Mouse (Mus musculus) cortical plate, adult 2 months (tissue): ENCODE measurements around the gene Bptf.

Experiments used
- CTCF ChIP-seq: fragments of 200-500 bp; IDR thresholded peaks from 2 replicates; pipeline ENCODE4 v1.5.1; 2011; ENCODE audit warnings: mild to moderate bottlenecking, control low read depth, low read length; ENCODE audit not compliant: insufficient read depth; ENCODE audit errors: extremely low read depth
- POLR2A ChIP-seq: fragments of 200-500 bp; IDR thresholded peaks from 2 replicates; pipeline ENCODE4 v1.6.1; 2011; ENCODE audit warnings: mild to moderate bottlenecking, low read length, control low read depth; ENCODE audit not compliant: insufficient read depth; ENCODE audit errors: extremely low read depth

DNA sequence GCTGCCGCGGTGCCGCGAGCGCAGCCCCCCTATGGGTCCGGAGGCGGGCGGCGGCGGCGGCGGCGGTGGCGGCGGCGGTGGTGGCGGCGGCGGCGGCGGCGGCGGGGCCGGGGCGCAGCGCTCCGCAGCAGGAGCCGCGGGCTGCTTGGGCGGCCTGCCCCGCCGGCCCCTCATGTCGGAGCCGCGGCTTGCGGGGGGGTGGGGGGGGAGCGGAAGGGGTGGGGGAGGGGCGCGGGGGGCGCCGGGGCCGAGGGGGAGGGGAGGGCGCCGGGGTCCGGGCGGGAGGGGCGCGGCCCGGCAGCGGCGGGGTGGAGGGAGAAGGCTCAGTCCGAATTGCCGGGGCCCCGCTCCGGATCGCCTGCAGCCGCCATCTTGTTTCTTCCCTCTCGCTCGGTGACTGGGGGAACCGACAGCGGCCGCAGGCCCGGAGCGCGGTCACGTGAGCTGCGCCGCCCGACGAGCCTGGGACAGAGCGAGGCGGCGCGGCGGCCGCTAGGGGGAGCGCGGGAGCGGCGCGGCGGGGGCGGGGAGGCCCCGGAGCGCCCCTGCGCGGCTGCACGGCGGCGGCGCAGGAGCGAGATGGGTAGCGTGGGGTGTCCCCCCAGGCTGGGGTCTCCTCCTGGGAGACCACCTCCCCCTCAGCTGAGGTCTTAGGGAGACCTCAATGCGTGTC lies at the start of gene Bptf:
- TF ChIP-seq CTCF: peak; percentile 34
- TF ChIP-seq POLR2A: peak; percentile 56; the same call in 1 of the 2 replicates
